Mouse (Mus musculus): Measurements from ENCODE around the gene Pcdh7.

DNA sequence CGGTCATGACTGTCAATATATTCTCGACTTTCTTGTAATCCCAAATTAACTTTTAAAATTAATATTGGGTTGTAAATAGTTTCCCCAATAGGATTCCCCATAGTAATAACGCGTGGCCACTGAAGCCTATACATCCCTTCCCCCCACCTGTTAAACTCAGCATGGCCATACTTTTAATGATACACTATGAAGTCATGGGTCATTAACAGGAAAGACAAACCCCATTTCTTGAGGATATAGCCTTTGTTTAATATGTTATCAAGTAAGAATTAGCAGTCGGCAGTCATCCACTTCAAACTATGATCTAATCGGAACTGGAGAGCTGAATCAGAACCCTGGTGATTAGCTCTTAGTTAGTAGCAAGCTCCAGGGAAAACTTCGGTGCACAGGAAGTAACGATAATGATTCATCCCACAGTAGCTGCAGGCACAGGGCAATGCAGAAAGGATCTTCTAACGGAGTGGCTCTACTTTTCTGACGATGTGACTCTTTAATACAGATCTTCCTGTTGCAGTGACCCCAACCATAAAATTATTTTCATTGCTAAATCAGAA, 50.8 kb downstream of the Pcdh7 start:
- TF ChIP-seq CTCF (IDR thresholded peaks at IDR 0.05; ENCODE audit: low read depth) (no peak), EP300 (IDR thresholded peaks at IDR 0.05; ENCODE audit: low read depth) (no peak)

All from heart, postnatal 0 days (tissue).